Mouse (Mus musculus): ENCODE measurements at regions not wholly inside any gene's neighbourhood (a gene's known extent, or its start where the extent isn't known, plus 50 kb on each side); places are given as distances from the start of the nearest gene placed in this dataset.
A peak's percentile ranks its signal among the peaks of the same experiment; 100 is the strongest.
"Not testable (repeated sequence)": the region's sequence is repeated elsewhere in the genome, so short reads cannot be mapped to it uniquely, and the experiment has no call there.

GRCm38 (mm10) chr1:105463819-105464614 lies 107.5 kb upstream of the Rnf152 start:
- no peak for DNase-seq (ENCODE audit: low read depth)

GRCm38 (mm10) chr1:105462695-105463094 lies 106.2 kb upstream of the Rnf152 start:
- DNase-seq (ENCODE audit: low read depth): no peak

GRCm38 (mm10) chr1:105455783-105456182 lies 99.3 kb upstream of the Rnf152 start:
- DNase-seq (ENCODE audit: low read depth): not testable (repeated sequence)

GRCm38 (mm10) chr1:105454687-105455086 lies 98.2 kb upstream of the Rnf152 start:
- DNase-seq (ENCODE audit: low read depth): no peak

GRCm38 (mm10) chr1:105446212-105446611 lies 89.7 kb upstream of the Rnf152 start:
- DNase-seq (ENCODE audit: low read depth): peak; percentile 29

GRCm38 (mm10) chr1:105443546-105443945 lies 87.0 kb upstream of the Rnf152 start:
- peak; percentile 9 for DNase-seq (ENCODE audit: low read depth)

- no peak for DNase-seq (ENCODE audit: low read depth)
These were observed 83.8 kb upstream of the Rnf152 start for GRCm38 (mm10) chr1:105440296-105440695.

- DNase-seq (ENCODE audit: low read depth): peak; percentile 95
These were observed 78.3 kb upstream of the Rnf152 start for GRCm38 (mm10) chr1:105434631-105435403.

GRCm38 (mm10) chr1:105433949-105434348 lies 77.4 kb upstream of the Rnf152 start:
- no peak for DNase-seq (ENCODE audit: low read depth)

- DNase-seq (ENCODE audit: low read depth): peak; percentile 31
These were observed 75.3 kb upstream of the Rnf152 start for GRCm38 (mm10) chr1:105431803-105432202.

GRCm38 (mm10) chr1:105430712-105431111 lies 74.2 kb upstream of the Rnf152 start:
- no peak for DNase-seq (ENCODE audit: low read depth)

GRCm38 (mm10) chr1:105428165-105428564 lies 71.7 kb upstream of the Rnf152 start:
- no peak for DNase-seq (ENCODE audit: low read depth)

- DNase-seq (ENCODE audit: low read depth): no peak
These were observed 69.6 kb upstream of the Rnf152 start for GRCm38 (mm10) chr1:105426086-105426485.

GRCm38 (mm10) chr1:105423380-105423779 lies 66.9 kb upstream of the Rnf152 start:
- no peak for DNase-seq (ENCODE audit: low read depth)

GRCm38 (mm10) chr1:105422945-105423344 lies 66.4 kb upstream of the Rnf152 start:
- no peak for DNase-seq (ENCODE audit: low read depth)

- no peak for DNase-seq (ENCODE audit: low read depth)
These were observed 64.0 kb upstream of the Rnf152 start for GRCm38 (mm10) chr1:105420374-105421046.
